Mouse (Mus musculus): ENCODE measurements around the gene Rffl.

Gene Rffl

GRCm38 (mm10) chr11:82870173-82871030, 608 bp downstream of the Rffl start:
- peak; percentile 54 for DNase-seq

DNA sequence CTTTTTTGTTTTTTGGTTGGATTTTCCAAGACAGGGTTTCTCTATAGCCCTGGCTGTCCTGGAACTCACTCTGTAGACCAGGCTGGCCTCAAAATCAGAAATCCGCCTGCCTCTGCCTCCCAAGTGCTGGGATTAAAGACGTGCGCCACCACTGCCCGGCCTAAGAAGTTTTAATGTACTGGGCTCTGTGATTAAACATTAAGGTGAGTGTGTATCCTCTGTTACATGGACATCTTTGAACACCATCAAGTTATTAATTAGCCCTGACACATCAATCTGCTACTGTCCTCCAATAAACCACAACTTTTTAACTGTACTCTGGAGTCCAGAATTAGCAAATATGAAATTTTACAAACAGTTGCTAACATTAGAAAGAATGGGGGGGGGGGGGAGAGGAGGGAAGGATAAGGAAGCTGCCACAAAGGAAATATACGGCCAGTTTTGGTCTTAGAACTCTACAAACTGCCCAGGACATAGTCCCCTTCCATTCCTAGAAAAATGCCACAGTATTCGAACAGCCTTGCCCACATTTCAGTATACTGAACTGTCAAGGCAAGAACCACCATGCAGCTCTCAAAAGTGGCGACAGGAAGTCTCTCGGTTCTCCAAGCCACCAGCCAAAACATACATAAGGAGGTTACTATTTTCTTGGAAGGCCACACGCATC, 1.4 kb downstream of the Rffl start:
- DNase-seq = no peak

GRCm38 (mm10) chr11:82867956-82868355, 3.1 kb downstream of the Rffl start:
- DNase-seq = no peak

- DNase-seq = no peak
Measured at GRCm38 (mm10) chr11:82866850-82867564, 4.0 kb downstream of the Rffl start.

DNA sequence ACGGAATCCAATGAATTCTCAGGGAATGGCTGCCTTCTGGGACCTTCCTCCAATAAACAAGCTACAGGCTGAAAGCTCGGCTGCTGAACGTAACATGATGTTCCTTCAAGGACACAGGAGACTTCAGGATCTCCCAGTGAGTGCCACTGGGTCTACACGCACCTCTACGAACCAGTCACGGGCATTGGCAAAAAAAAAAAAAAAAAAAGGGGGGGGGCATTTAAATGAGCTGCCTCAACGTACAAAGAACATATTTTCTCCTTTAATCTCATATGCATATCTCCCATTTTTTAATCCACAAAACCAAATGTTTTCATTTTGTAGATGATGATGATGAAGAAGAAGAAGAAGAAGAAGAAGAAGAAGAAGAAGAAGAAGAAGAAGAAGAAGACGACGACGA, 5.1 kb downstream of the Rffl start:
- DNase-seq = no peak

GRCm38 (mm10) chr11:82863488-82863931, 7.5 kb downstream of the Rffl start:
- DNase-seq = no peak

DNA sequence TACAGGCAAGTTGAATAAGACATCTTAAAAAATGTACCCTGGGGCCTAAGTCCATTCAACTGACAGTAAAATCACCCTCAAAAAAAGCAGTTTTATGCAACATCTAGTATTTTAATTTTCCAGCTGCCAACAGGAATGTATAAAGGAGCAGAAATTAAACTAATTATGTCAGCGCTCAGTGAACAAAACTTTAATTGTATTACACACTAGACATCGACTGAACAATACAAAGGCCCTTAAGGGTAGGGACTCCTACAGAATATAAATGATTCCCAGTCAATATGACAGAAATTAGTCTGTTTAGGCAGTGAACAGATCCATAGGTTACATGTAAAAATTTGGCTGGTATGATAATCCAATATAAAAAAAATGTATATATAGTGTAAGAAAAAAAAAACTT, 8.0 kb downstream of the Rffl start:
- DNase-seq = no peak

DNA sequence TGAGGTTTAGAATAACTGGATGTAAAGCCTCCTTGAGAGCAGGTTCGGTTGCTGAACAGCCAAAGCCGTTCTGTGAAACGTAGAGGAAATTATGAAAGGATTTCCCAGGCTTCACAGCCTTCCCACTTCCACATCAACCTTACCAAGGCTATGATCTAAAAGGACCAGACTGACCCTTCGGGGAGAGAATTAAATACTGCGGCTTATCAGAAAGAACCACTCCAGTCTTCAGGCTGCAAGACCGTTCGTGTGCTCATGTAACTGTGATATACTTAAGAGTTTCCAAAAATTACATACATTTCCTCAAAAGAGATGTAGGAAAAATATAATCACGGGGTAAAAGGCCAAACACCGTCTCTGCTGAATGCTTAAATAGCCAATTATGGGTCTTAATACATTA, 8.4 kb downstream of the Rffl start:
- DNase-seq = no peak

DNA sequence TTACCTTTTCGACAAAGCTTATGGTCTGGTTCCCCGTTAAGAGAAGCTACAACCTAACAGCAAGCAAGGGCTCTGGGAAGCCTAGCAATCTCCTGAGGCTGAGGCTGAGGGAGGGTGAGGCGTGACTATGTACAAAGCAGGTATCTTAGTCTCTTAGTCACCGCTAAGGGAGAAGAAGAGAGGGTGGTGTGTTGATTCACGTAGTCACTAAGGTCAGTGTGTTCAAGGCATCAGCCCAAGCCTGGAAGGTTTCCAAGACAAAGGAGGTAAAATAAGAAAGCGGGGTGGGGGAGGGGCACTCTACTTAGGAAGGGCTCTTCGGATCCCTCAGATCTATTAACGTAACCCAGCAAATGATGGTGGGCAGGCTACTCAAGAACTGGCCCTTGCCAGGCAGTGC, 9.5 kb downstream of the Rffl start:
- no peak for DNase-seq

GRCm38 (mm10) chr11:82860759-82861158, 10.3 kb downstream of the Rffl start:
- no peak for DNase-seq

- DNase-seq = no peak
Measured at GRCm38 (mm10) chr11:82857307-82857848, 13.6 kb downstream of the Rffl start.

- no peak for DNase-seq
Measured at GRCm38 (mm10) chr11:82856032-82856431, 15.0 kb downstream of the Rffl start.

DNA sequence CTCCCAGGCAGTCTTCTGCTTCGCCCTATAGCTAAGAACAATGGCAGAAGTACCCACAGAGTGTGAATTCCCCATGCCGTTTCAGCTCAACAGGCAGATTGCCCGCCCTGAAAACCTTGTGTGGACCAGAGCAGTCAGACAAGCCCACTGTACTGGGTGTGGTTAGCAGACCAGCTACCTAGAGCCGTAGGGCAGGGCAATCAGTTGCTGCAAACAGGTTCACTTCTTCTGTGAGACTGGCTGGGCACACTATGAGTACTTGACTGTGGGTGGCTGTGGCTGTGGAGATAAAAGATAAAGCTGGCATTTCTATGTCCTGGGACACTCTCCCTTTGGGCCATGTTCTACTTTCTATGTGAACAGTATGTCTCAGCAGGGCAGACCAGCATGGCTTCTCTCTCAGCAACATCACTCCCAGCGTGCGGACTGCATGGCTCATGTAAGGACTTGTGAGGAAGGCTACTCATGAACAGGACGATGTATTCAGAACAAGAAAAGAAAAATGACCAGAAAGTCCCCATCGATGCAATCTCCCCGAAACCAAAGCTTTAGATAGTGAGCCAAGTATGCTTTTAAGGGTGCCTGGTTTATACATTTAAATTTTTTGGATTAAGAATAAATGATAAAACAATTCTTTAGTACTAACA, 15.6 kb downstream of the Rffl start:
- DNase-seq = no peak

DNA sequence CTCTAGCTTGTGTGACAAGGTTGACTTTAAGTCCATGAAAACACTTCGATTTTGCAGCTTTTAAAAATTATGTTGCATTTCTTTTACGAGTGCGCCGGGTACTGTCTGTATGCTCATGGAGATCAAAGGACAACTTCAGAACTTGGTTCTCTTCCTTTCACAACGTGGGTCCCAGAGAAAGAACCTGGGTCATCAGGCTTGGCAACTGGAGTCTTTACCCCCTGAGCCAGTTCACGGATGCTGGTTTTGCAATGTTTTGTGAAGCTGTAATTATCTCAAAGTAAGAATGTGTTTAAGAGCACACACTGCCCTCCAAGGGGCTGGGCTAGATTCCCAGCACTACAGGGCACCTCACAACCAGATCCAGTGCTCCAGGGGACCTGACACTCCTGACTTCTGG, 16.9 kb downstream of the Rffl start:
- DNase-seq = no peak

DNA sequence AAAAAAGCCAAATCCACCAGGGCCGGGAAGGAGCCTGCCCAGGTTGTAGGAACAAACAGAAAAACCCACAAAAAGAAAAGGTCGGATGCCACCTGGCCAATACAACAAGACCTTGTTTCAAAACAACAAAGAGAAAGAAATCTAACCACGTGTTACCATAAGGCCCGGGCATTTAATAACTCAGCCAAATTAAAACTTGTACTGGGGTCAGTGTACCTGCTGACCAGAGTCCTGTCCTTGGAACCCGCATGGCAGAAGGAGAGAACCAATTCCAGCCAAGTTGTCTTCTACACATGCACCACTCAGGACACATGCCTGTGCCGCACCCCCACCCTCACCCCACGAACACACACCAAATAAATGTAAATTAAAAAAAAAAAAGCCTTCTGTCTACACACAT, 18.1 kb downstream of the Rffl start:
- DNase-seq = no peak

DNA sequence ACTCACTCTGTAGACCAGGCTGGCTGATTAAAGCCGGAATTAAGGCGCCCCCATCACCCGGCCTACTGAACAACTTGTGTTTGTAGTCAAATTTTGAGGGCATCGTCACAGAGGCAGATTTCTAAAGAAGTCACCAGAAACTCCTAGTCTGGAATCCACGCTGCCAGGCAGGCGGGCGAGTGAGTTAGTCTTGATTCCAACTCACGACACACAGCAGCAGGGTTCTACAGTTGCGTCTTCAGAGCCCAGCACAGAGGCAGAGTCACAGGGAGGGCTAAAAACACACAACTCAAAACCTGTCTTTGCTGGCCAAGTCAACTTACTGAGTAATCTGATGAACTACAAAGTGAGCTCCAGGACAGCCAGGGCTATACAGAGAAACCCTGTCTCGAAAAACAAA, 18.5 kb downstream of the Rffl start:
- no peak for DNase-seq

GRCm38 (mm10) chr11:82852115-82852514, 18.9 kb downstream of the Rffl start:
- DNase-seq = no peak

- DNase-seq = no peak
Measured at GRCm38 (mm10) chr11:82850259-82850658, 20.8 kb downstream of the Rffl start.

DNA sequence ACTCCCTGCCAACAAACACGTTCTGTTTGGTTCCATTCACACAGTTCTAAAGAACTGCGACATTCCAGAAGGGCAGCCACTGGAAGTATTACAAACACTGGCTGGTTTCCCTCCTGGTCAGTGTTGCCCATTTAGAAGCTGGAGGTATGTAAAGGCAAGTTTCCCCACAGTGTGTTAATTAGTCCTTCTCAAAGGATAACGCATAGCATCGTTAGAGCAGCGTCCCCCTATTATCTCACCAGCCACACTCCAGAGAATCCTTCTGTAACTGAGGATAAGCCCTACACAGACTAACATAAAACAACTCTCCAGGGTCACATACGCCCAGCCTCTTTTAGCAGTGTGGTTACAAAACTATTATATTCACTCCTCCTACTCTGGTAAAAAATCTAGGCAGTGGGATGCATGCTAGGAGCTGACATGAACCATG, 23.4 kb downstream of the Rffl start:
- DNase-seq = no peak

GRCm38 (mm10) chr11:82846938-82847337, 24.1 kb downstream of the Rffl start:
- no peak for DNase-seq

DNA sequence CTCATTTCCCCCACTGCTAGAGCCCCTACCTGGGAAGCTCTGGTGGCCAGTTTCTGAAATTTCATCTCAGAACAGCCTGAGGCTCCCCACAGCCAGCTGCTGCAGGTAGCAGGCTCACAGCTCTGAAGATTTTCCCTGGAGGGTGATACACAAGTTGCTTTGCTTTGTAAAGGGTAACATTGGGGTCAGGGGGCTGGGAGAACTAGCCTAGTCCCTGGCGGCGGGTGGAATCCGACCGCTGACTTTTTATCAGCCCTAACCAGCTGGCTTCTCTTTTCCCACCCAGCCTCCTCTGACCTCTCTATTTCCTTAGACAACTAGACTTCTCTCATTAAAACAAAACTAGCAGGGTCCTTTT, 25.0 kb downstream of the Rffl start:
- peak; percentile 51 for DNase-seq

GRCm38 (mm10) chr11:82845415-82846078, 25.5 kb downstream of the Rffl start:
- DNase-seq = peak; percentile 72

Data from embryo, embryonic 11 days (tissue).